ENCODE assay signal across 8 mouse cellular contexts in genomic region chr10:95561616-95562015, GRCm38 (mm10). TPM values are rescaled to one million over a fixed set of nuclear protein-coding genes. Genes with fewer than 3 reads are reported as not detected.
A peak's percentile ranks its signal among the peaks of the same experiment; 100 is the strongest.
DNase-seq lines count a peak whose midpoint lies in the region; ATAC-seq and TF ChIP-seq lines count a peak whose summit lies in the region.

No protein-coding gene starts in this region.

- peak overlapping the region; percentile 95 for H3K4me2 ChIP-seq in CH12.LX (ENCODE audit: insufficient read depth, low read depth, poor library complexity, severe bottlenecking)
- peak overlapping the region; percentile 76 for H3K4me2 ChIP-seq in heart, embryonic 16.5 days (ENCODE audit: low read depth, low read length)
- peak overlapping the region; percentile 59 for H3K4me2 ChIP-seq in liver, embryonic 16.5 days (ENCODE audit: low read depth, low read length)

- dilution Hi-C loops in CH12.LX (cut with MboI; ENCODE audit: extremely low pct_ligation_motif_present, extremely low pct_unique_long_range_greater_than_20kb, low sequenced_read_pairs): no loop called here

- H3K79me2 ChIP-seq in heart, adult 2 months (replicated peaks; ENCODE audit: control insufficient read depth, insufficient read depth, low read length): peaks cover 6% of the 10 kb centered on the region
- H3K79me2 ChIP-seq in CH12.LX (replicated peaks; ENCODE audit: control insufficient read depth, extremely low read depth, insufficient read depth, poor library complexity, severe bottlenecking): peaks cover 41% of the 10 kb centered on the region

- TF ChIP-seq CTCF in heart, adult 2 months (IDR thresholded peaks at IDR 0.05): no peak
- no peak for TF ChIP-seq CTCF in CH12.LX (conservative IDR thresholded peaks at IDR 0.05 in 1 of 2, IDR thresholded peaks at IDR 0.05 in 1 of 2; ENCODE audit: low read depth in 2 of 2, low read length in 2 of 2)

- no peak for DNase-seq in heart, adult 2 months
- DNase-seq in heart, adult 18-20 months: no peak
- DNase-seq in CH12.LX (ENCODE audit: extremely low read depth): no peak
- no peak for DNase-seq in adrenal gland, adult 2 months
- DNase-seq in frontal cortex, postnatal 10 days (ENCODE audit: low spot score in 2 of 2): no peak
- no peak for DNase-seq in thymus, postnatal 4 days

- H3K4me3 ChIP-seq in heart, adult 2 months: peak overlapping the region; percentile 52
- peak overlapping the region in 2 of 3 experiments; percentile 80 to 82 for H3K4me3 ChIP-seq in CH12.LX (replicated peaks in 1 of 3; ENCODE audit: low read depth in 2 of 3, low read length in 2 of 3, poor library complexity in 1 of 3)
- peak overlapping the region; percentile 94 for H3K4me3 ChIP-seq in heart, embryonic 16.5 days (ENCODE audit: low read length)
- peak overlapping the region; percentile 90 for H3K4me3 ChIP-seq in liver, embryonic 16.5 days (ENCODE audit: low read depth, low read length)

- in situ Hi-C loops in CH12.LX (cut with MboI; ENCODE audit: low pct_ligation_motif_present, low pct_unique_long_range_greater_than_20kb, low sequenced_read_pairs): loop anchor here (25.0 kb wide), 1 partner anchor 476 kb away; no protein-coding TSS in a partner anchor

- 12% methylated on average over 7 of the region's 7 CpGs for WGBS in heart, adult 2 months
- WGBS in heart, embryonic 16.5 days: 42% methylated on average over 7 of the region's 7 CpGs
- WGBS in liver, embryonic 16.5 days (ENCODE audit: insufficient replicate concordance): 67% methylated on average over 7 of the region's 7 CpGs

- no peak for TF ChIP-seq RAD21 in CH12.LX (IDR thresholded peaks at IDR 0.05; ENCODE audit: low read depth, low read length)

- H3K27me3 ChIP-seq in heart, adult 2 months (ENCODE audit: control insufficient read depth, insufficient read depth, low read length): no peaks in the 10 kb centered on the region
- H3K27me3 ChIP-seq in CH12.LX (replicated peaks): no peaks in the 10 kb centered on the region
- no peaks in the 10 kb centered on the region for H3K27me3 ChIP-seq in heart, embryonic 16.5 days (ENCODE audit: control insufficient read depth, insufficient read depth, low read length)
- no peaks in the 10 kb centered on the region for H3K27me3 ChIP-seq in liver, embryonic 16.5 days (ENCODE audit: control insufficient read depth, insufficient read depth, low read depth, low read length)

- peaks cover 5% of the 10 kb centered on the region for H3K36me3 ChIP-seq in heart, adult 2 months (ENCODE audit: control insufficient read depth, insufficient read depth, low read length)
- H3K36me3 ChIP-seq in CH12.LX (replicated peaks in 1 of 2; ENCODE audit: control insufficient read depth in 1 of 2, insufficient read depth in 1 of 2, low read length in 1 of 2): peaks cover 0 to 21% of the 10 kb centered on the region in 2 experiments
- H3K36me3 ChIP-seq in heart, embryonic 16.5 days (ENCODE audit: control insufficient read depth, insufficient read depth): peaks cover 3% of the 10 kb centered on the region; the same call in 1 of the 2 replicates
- peaks cover 21% of the 10 kb centered on the region for H3K36me3 ChIP-seq in liver, embryonic 16.5 days (ENCODE audit: control insufficient read depth, insufficient read depth)

- intact Hi-C loops in heart, adult 2 months (cut with DNase I): loop anchor here (2.0 to 5.0 kb wide), 3 partner anchors 96 to 213 kb away; no protein-coding TSS in a partner anchor

- peak overlapping the region; percentile 90 for H3K27ac ChIP-seq in heart, adult 2 months
- H3K27ac ChIP-seq in CH12.LX (ENCODE audit: insufficient read depth, low read depth): no peak overlapping the region
- H3K27ac ChIP-seq in heart, embryonic 16.5 days (ENCODE audit: low read length): peak overlapping the region; percentile 25; the same call in 1 of the 2 replicates
- H3K27ac ChIP-seq in liver, embryonic 16.5 days (ENCODE audit: low read length): no peak overlapping the region

- peaks cover 12% of the 10 kb centered on the region for H3K4me1 ChIP-seq in heart, adult 2 months (ENCODE audit: control insufficient read depth, insufficient read depth, low read length)
- H3K4me1 ChIP-seq in CH12.LX (ENCODE audit: control insufficient read depth in 1 of 2, insufficient read depth in 2 of 2): peaks cover 7 to 38% of the 10 kb centered on the region in 2 experiments; a peak in 3 of 4 replicates
- H3K4me1 ChIP-seq in heart, embryonic 16.5 days (ENCODE audit: control insufficient read depth, insufficient read depth, low read length): peaks cover 31% of the 10 kb centered on the region
- peaks cover 54% of the 10 kb centered on the region for H3K4me1 ChIP-seq in liver, embryonic 16.5 days (ENCODE audit: control insufficient read depth, low read depth, low read length)

- TF ChIP-seq EP300 in heart, adult 2 months (IDR thresholded peaks at IDR 0.05; ENCODE audit: insufficient read depth, low read depth, low read length): no peak
- no peak for TF ChIP-seq EP300 in CH12.LX (IDR thresholded peaks at IDR 0.05; ENCODE audit: low read length)

- no peaks in the 10 kb centered on the region for H3K9me3 ChIP-seq in CH12.LX (replicated peaks; ENCODE audit: low read length)
- no peaks in the 10 kb centered on the region for H3K9me3 ChIP-seq in heart, embryonic 16.5 days (replicated peaks; ENCODE audit: control insufficient read depth, low read length)
- no peaks in the 10 kb centered on the region for H3K9me3 ChIP-seq in liver, embryonic 16.5 days (replicated peaks; ENCODE audit: control insufficient read depth, low read length)

- TF ChIP-seq POLR2A in heart, adult 2 months (IDR thresholded peaks at IDR 0.05; ENCODE audit: insufficient read depth, low read depth, low read length): no peak
- no peak for TF ChIP-seq POLR2A in CH12.LX (IDR thresholded peaks at IDR 0.05; ENCODE audit: low read depth, low read length)

- no peak for ATAC-seq in heart, embryonic 16.5 days (replicated peaks; ENCODE audit: extremely low read depth, insufficient read depth, low FRiP score)
- no peak for ATAC-seq in liver, embryonic 16.5 days (ENCODE audit: low read depth)

- peak overlapping the region; percentile 56 for H3K9ac ChIP-seq in heart, adult 2 months (ENCODE audit: low read depth, low read length)
- H3K9ac ChIP-seq in CH12.LX (ENCODE audit: insufficient read depth, low read depth): no peak overlapping the region; the same call in 1 of the 2 replicates
- peak overlapping the region; percentile 98 for H3K9ac ChIP-seq in heart, embryonic 16.5 days (ENCODE audit: low read length)
- peak overlapping the region; percentile 97 for H3K9ac ChIP-seq in liver, embryonic 16.5 days (ENCODE audit: low read depth, low read length)

TF ChIP-seq in CH12.LX, 34 proteins besides CTCF, POLR2A, EP300 and RAD21:
- TF ChIP-seq RCOR1 (conservative IDR thresholded peaks at IDR 0.05; ENCODE audit: low read depth, low read length): no peak
- TF ChIP-seq MYC (IDR thresholded peaks at IDR 0.05; ENCODE audit: low read depth, low read length): no peak
- TF ChIP-seq SMC3 (IDR thresholded peaks at IDR 0.05; ENCODE audit: low read depth, low read length): no peak

RNA-seq across cellular contexts. Expression of gene Nudt4, which starts 2.3 kb away (rescaled TPM):
- total RNA-seq in heart, adult 2 months (2021): 100 to 1,000 TPM; 328 to 349 TPM
- polyA plus RNA-seq in heart, adult 2 months (2012; rRNA removed): 48.8 and 109 TPM in 2 replicates
- 100 to 1,000 TPM; 308 to 356 TPM for total RNA-seq in heart, adult 18-20 months (2021)
- total RNA-seq in CH12.LX (2012; rRNA removed) (23.7 and 33.2 TPM in 2 replicates), CH12.LX (2014; rRNA removed) (38.0 and 39.2 TPM in 2 replicates)
- polyA plus RNA-seq in CH12.LX (2012; ENCODE audit: insufficient read length, low read depth): 61.1 and 67.4 TPM in 2 replicates
- 72.6 and 83.7 TPM in 2 replicates for polyA plus RNA-seq in heart, embryonic 16.5 days (2015; fragmentation: Nextera tagmentation; extraction: Ambion mirVana)
- 76.2 and 79.2 TPM in 2 replicates for polyA plus RNA-seq in liver, embryonic 16.5 days (2015; fragmentation: Nextera tagmentation; extraction: Ambion mirVana)
- 100 to 1,000 TPM; 136 to 159 TPM for total RNA-seq in adrenal gland, adult 2 months (2021)
- 67.5 and 106 TPM in 2 replicates for polyA plus RNA-seq in adrenal gland, adult 2 months (2012; rRNA removed)

RNA-seq across cellular contexts. Expression of gene Ube2n, which starts 46.7 kb away (rescaled TPM):
- total RNA-seq in heart, adult 2 months (2021): 10 to 100 TPM; 89.5 to 89.7 TPM
- 48.8 and 98.2 TPM in 2 replicates for polyA plus RNA-seq in heart, adult 2 months (2012; rRNA removed)
- total RNA-seq in heart, adult 18-20 months (2021): 10 to 100 TPM; 86.6 to 91.4 TPM
- total RNA-seq in CH12.LX (2012; rRNA removed) (71.9 and 117 TPM in 2 replicates), CH12.LX (2014; rRNA removed) (217 and 237 TPM in 2 replicates)
- polyA plus RNA-seq in CH12.LX (2012; ENCODE audit: insufficient read length, low read depth): 243 and 265 TPM in 2 replicates
- 246 and 253 TPM in 2 replicates for polyA plus RNA-seq in heart, embryonic 16.5 days (2015; fragmentation: Nextera tagmentation; extraction: Ambion mirVana)
- polyA plus RNA-seq in liver, embryonic 16.5 days (2015; fragmentation: Nextera tagmentation; extraction: Ambion mirVana): 103 and 118 TPM in 2 replicates
- 100 to 1,000 TPM; 140 to 156 TPM for total RNA-seq in adrenal gland, adult 2 months (2021)
- polyA plus RNA-seq in adrenal gland, adult 2 months (2012; rRNA removed): 8.6 and 10.2 TPM in 2 replicates

RNA-seq across cellular contexts. Expression of gene Mrpl42, which starts 59.9 kb away (rescaled TPM):
- total RNA-seq in heart, adult 2 months (2021): 100 to 1,000 TPM; 426 to 448 TPM
- 684 and 1,165 TPM in 2 replicates for polyA plus RNA-seq in heart, adult 2 months (2012; rRNA removed)
- total RNA-seq in heart, adult 18-20 months (2021): 100 to 1,000 TPM; 389 to 421 TPM
- total RNA-seq in CH12.LX (2012; rRNA removed) (161 and 198 TPM in 2 replicates), CH12.LX (2014; rRNA removed) (381 and 389 TPM in 2 replicates)
- polyA plus RNA-seq in CH12.LX (2012; ENCODE audit: insufficient read length, low read depth): 197 and 223 TPM in 2 replicates
- 629 and 634 TPM in 2 replicates for polyA plus RNA-seq in heart, embryonic 16.5 days (2015; fragmentation: Nextera tagmentation; extraction: Ambion mirVana)
- 145 and 152 TPM in 2 replicates for polyA plus RNA-seq in liver, embryonic 16.5 days (2015; fragmentation: Nextera tagmentation; extraction: Ambion mirVana)
- total RNA-seq in adrenal gland, adult 2 months (2021): 100 to 1,000 TPM; 127 to 143 TPM
- polyA plus RNA-seq in adrenal gland, adult 2 months (2012; rRNA removed): 21.1 and 27.6 TPM in 2 replicates

Comparison
In these comparisons a context has a peak if more than half of its experiments do, and no peak if none do; other contexts are left out.
1. H3K27ac ChIP-seq: peak in heart, adult 2 months (single experiment) and heart, embryonic 16.5 days (single experiment); none in CH12.LX (single experiment) and liver, embryonic 16.5 days (single experiment).
2. Peak in every context shown above with its lines, with median percentiles within 50 percentile points of each other: H3K4me3 ChIP-seq and H3K4me2 ChIP-seq.